Mouse (Mus musculus): ENCODE measurements around the gene Gm3415. TPM values are rescaled to one million over a fixed set of nuclear protein-coding genes. Genes with fewer than 3 reads are reported as not detected.

Gm3415 gene
- not detected in 2 replicates for polyA plus RNA-seq (2012; rRNA removed)

DNA sequence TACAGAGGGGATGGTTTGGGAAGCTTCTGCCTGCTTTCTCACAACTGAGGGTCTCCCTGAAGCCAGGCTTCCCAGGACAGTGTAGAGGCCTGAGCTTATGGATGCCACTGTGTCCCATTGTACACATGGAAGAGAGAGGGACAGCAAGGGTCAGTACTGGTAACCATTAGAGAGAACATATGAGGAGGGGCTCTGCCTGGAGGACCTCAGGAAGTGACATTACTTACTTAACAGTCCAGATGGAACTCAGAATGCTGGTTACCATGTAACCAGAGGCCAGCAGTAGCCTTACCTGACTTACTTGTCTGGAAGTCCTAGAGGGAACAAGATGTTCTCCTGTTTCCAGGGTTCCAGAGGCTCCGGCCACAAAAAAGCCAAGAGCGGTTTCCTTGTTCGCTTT lies at the start of gene Gm3415:
Gene Gm3415 (plus strand): TSS at position 301 of the 400 bp plus-strand sequence.

DNA sequence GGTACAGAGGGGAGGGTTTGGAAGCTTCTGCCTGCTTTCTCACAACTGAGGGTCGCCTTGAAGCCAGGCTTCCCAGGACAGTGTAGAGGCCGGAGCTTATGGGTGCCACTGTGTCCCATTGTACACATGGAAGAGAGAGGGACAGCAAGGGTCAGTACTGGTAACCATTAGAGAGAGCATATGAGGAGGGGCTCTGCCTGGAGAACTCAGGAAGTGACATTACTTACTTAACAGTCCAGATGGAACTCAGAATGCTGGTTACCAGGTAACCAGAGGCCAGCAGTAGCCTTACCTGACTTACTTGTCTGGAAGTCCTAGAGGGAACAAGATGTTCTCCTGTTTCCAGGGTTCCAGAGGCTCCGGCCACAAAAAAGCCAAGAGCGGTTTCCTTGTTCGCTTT lies 42.1 kb upstream of the Gm3415 start, which contains the start of gene Gm3402:
Gene Gm3402 (plus strand): TSS at position 301 of the 400 bp plus-strand sequence.

DNA sequence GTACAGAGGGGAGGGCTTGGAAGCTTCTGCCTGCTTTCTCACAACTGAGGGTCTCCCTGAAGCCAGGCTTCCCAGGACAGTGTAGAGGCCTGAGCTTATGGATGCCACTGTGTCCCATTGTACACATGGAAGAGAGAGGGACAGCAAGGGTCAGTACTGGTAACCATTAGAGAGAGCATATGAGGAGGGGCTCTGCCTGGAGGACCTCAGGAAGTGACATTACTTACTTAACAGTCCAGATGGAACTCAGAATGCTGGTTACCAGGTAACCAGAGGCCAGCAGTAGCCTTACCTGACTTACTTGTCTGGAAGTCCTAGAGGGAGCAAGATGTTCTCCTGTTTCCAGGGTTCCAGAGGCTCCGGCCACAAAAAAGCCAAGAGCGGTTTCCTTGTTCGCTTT lies 30.4 kb upstream of the Gm3415 start, which contains the start of gene Gm3404:
Gene Gm3404 (plus strand): TSS at position 301 of the 400 bp plus-strand sequence.

DNA sequence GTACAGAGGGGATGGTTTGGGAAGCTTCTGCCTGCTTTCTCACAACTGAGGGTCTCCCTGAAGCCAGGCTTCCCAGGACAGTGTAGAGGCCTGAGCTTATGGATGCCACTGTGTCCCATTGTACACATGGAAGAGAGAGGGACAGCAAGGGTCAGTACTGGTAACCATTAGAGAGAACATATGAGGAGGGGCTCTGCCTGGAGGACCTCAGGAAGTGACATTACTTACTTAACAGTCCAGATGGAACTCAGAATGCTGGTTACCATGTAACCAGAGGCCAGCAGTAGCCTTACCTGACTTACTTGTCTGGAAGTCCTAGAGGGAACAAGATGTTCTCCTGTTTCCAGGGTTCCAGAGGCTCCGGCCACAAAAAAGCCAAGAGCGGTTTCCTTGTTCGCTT lies 18.6 kb upstream of the Gm3415 start, which contains the start of gene Gm3409:
Gene Gm3409 (plus strand): TSS at position 301 of the 400 bp plus-strand sequence.

DNA sequence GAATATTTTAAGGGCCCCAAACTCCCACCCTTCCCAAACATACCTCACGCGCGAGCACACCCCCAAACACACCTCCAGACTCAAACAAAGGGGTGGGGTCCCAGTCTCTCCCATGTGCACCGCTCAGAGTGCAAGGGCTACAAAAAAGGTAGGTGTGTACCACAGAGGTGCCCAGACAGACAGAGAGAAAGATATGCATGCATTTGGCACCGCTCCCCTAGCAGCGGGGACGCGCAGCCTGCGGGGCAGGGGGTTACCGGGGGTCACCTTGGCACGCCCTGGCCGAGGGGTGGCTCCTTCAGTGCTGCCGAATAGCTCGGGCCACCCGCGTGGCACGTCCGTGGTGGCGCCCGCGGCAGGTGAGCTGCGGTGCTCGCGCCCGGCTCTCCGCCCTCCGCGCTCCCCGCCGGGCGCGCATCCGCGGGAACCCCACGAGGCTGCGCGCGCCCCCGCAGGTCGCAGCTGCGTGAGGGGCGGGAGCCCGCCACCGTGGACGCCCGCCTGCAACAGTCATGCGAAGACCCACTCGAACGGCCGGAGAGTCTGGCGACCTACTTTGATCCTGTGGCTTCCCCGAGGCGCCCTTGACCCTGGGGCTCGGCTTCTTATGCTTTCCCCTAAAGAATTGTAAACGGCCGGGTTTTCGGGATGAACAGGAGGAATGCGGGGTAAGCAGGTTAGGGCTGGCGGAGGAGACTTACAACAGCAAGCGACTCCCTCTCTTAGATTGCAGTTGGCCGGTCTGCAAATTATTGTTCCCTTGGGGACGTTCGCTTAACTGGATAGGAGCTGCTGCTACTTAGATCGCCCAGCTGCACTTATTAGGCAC lies 28.8 kb downstream of the Gm3415 start, which contains the start of gene Gpr12:
Gene Gpr12 (minus strand): TSS at position 762 of the 829 bp plus-strand sequence.

Other genes with a start within 250 kb of the Gm3415 start
- 23.5 and 24.5 TPM in 2 replicates for gene Wasf3, start 171.2 kb upstream of the Gm3415 start, polyA plus RNA-seq (2012; rRNA removed)
- gene Gm6408, start 74.2 kb upstream of the Gm3415 start, polyA plus RNA-seq (2012; rRNA removed): 0.04 and 0.08 TPM in 2 replicates
- not detected in 2 replicates for gene Gm6370, start 64.8 kb upstream of the Gm3415 start, polyA plus RNA-seq (2012; rRNA removed)
- gene 4930449I24Rik, start 53.7 kb upstream of the Gm3415 start, polyA plus RNA-seq (2012; rRNA removed): not detected in 2 replicates
- gene Gm3402, start 42.0 kb upstream of the Gm3415 start, polyA plus RNA-seq (2012; rRNA removed): not detected in 2 replicates
- gene Gm3404, start 30.3 kb upstream of the Gm3415 start, polyA plus RNA-seq (2012; rRNA removed): not detected in 2 replicates
- gene Gm3409, start 18.5 kb upstream of the Gm3415 start, polyA plus RNA-seq (2012; rRNA removed): not detected in 2 replicates
- gene Gpr12, start 29.1 kb downstream of the Gm3415 start, polyA plus RNA-seq (2012; rRNA removed): 10.8 and 11.7 TPM in 2 replicates
- gene Usp12, start 238.9 kb downstream of the Gm3415 start, polyA plus RNA-seq (2012; rRNA removed): 25.8 and 26.1 TPM in 2 replicates

Measured in central nervous system, embryonic 14 days (tissue).